Mouse (Mus musculus) small intestine, adult 2 months (tissue): ENCODE data around the gene Mettl1.

ENCODE experiments used
- CTCF ChIP-seq: fragments of 200-500 bp; IDR thresholded peaks from 2 replicates; pipeline ENCODE4 v1.5.1; 2012; ENCODE audit warnings: low read depth, mild to moderate bottlenecking, control low read depth, inconsistent platforms, low read length, moderate library complexity, mixed read lengths; ENCODE audit not compliant: insufficient replicate concordance, insufficient read length; ENCODE audit errors: extremely low read depth
- POLR2A ChIP-seq: fragments of 200-500 bp; IDR thresholded peaks from 2 replicates; pipeline ENCODE4 v1.6.1; 2012; ENCODE audit warnings: low read depth, mild to moderate bottlenecking, control low read depth, inconsistent platforms, low read length, moderate library complexity

GRCm38 (mm10) chr10:127069281-127070189 lies 28.3 kb downstream of the Mettl1 start:
- TF ChIP-seq CTCF (no peak), POLR2A (no peak)
